Mouse (Mus musculus) brain, embryonic 14.5 days (tissue): ENCODE measurements around the gene Eml3.

ENCODE experiments used
- CTCF ChIP-seq: fragments of 200-500 bp; IDR thresholded peaks from 2 replicates; pipeline ENCODE4 v1.5.1; 2012; ENCODE audit warnings: inconsistent platforms, mild to moderate bottlenecking, moderate library complexity, borderline replicate concordance; ENCODE audit not compliant: insufficient read depth, insufficient read length; ENCODE audit errors: extremely low read depth
- POLR2A ChIP-seq: fragments of 200-500 bp; IDR thresholded peaks from 2 replicates; pipeline ENCODE4 v1.6.1; 2012; ENCODE audit warnings: mild to moderate bottlenecking, inconsistent platforms, borderline replicate concordance; ENCODE audit not compliant: poor library complexity, insufficient read depth, insufficient read length, severe bottlenecking; ENCODE audit errors: extremely low read depth

GRCm38 (mm10) chr19:8928689-8929223 lies 596 bp upstream of the Eml3 start:
- TF ChIP-seq POLR2A: no peak
- no peak for TF ChIP-seq CTCF
